Mouse (Mus musculus) embryo, embryonic 10.5 days (tissue): ENCODE data around the gene Ncoa3.
A peak's percentile ranks its signal among the peaks of the same experiment; 100 is the strongest.

Experiments
- DNase-seq: peaks from one replicate; pipeline ENCODE4 v3.0.0-alpha.2; 2015; ENCODE audit warnings: low spot score

The Ncoa3 gene

GRCm38 (mm10) chr2:165970767-165971166 lies 21.7 kb upstream of the Ncoa3 start:
- no peak for DNase-seq

GRCm38 (mm10) chr2:165974383-165974782 lies 18.1 kb upstream of the Ncoa3 start:
- no peak for DNase-seq

- DNase-seq, result no peak
These were observed 16.2 kb upstream of the Ncoa3 start for GRCm38 (mm10) chr2:165976186-165976585.

DNA sequence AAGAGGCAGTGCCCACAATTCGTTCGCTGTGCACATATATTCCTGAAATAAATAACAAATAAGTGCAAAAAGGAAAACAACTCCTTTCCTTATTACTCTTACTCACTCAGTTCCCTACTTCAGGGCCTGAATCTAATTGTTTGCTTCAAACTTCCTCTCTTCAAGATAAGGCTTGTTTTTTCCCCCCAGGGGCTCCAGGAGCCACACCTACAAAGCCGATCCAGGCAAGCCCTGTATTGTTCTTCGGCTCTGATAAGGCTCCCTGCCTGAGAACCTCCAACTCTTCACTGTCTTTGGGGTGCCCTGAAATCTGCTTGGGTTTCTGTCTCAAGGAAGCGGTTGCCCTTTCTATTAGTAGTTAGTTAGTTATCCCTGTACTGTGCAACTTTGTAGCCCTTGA lies 15.6 kb upstream of the Ncoa3 start:
- DNase-seq, result no peak

- no peak for DNase-seq
These were observed 14.3 kb upstream of the Ncoa3 start for GRCm38 (mm10) chr2:165978119-165978518.

DNA sequence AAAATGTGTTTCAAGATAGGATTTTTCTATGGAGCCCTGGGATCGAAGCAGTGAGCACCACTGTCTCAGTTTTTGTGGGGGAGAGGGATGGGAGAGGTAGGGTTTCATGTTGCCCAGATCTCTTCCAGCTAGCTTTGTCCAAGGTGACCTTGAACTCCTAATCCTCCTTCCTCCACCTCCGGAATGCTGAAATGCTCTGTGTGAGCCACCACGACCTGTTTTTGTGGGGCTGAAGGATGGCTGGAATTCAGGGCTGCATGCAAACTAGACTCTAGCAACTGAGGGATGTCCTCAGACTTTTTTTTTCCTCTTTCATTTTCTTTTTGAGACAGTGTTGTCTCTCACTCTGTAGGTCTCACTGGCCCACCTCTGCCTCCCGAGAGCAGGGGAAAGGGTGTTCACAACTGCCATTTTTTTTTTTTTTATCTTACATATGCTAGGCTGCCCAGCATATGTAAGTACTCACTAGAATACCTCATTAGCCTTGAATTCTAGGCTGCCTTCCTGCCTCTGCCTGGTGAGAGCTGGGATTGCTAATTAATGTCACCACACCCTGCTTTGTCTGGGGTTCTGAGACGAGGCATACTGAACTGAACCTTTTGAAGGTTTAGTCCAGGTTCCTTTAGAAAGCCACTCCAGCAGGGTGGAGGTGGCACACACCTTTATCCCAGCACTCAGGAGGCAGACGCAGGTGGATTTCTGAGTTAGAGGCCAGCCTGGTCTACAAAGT lies 11.0 kb upstream of the Ncoa3 start:
- DNase-seq, result no peak

GRCm38 (mm10) chr2:165982512-165983389 lies 9.7 kb upstream of the Ncoa3 start:
- peak; percentile 53 for DNase-seq

GRCm38 (mm10) chr2:165984318-165984717 lies 8.1 kb upstream of the Ncoa3 start:
- DNase-seq, result no peak

DNA sequence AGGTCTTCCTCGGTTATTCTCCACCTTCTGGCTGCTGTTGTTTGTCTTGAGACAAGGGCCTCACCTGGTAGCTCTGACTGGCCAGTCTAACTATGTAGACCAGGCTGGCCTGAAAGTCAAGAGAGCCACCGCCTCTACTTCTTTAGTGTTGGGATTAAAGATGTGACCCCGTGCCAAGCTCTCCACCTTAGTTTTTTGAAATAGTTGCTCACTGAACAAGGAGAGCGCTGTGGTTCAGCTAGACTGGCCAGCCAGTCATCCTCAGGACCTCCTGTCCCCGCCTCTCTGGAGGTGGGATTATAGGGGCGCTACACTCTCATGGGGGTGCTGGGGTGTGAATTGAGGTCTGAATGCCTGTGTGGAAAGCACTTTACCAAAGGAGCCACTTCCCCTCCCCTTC lies 7.5 kb upstream of the Ncoa3 start:
- no peak for DNase-seq

GRCm38 (mm10) chr2:165985581-165985980 lies 6.9 kb upstream of the Ncoa3 start:
- no peak for DNase-seq

- DNase-seq, result peak; percentile 77
These were observed 5.4 kb upstream of the Ncoa3 start for GRCm38 (mm10) chr2:165986921-165987453.

GRCm38 (mm10) chr2:165993173-165993900 lies 901 bp downstream of the Ncoa3 start:
- DNase-seq, result peak; percentile 45

DNA sequence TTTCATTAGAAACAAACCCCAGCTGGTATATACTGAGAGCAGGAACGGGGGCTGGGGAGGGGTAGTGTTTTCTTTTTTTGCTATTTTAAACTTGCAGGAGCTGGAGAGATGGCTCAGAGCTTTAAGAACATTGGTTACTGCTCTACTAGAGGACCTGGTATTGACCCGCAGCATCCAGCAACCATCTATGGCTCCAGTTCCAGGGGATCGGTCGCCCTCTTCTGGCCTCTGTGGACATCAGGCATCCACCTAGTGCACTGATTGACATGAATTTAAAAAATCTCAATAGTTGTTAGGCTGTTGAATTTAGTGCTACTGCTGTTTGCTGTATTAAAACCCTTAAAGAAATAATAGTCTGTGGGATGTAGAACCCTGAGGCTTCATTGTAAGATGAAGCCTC lies 1.9 kb downstream of the Ncoa3 start:
- no peak for DNase-seq

GRCm38 (mm10) chr2:165995711-165996110 lies 3.3 kb downstream of the Ncoa3 start:
- DNase-seq, result no peak

DNA sequence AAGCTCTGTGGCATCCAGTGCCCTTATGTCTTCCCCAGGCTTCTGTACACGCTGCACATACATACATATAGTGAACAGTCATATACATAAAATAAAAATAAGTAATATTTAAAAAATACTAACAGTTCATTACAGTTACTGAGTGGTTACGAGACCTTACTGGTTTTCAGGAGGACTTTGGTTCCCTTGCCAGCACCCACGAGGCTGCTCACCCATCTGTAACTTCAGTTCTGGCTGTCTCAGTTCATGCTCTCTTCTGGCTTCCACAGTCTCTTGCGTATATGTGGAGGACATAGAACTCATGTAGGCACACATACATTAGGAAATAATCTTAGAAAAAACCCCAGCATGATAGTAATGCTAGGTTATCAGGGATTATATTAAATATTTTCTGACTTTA lies 3.7 kb downstream of the Ncoa3 start:
- DNase-seq, result no peak

- no peak for DNase-seq
These were observed 5.0 kb downstream of the Ncoa3 start for GRCm38 (mm10) chr2:165997256-165997967.

DNA sequence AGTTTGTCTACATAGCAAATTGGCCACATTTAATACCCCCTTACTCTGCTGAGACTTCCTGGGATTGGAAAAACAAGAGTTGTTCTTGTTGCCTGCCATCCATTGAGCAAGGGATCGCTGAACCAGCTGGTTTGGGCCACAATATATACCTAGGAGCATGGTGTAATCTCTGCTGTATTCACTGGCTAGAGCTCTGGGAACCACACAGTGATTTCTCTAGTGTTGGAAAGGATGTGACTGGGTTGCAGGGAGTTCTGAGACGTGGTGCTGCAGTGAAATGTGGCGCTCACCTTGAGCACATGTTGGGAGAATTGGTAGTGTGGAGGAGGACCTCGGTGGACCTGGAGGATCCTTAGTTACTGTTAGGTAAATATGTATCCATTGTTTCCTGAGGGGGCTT lies 6.5 kb downstream of the Ncoa3 start:
- DNase-seq, result no peak

GRCm38 (mm10) chr2:165999790-166000189 lies 7.4 kb downstream of the Ncoa3 start:
- peak; percentile 81 for DNase-seq

DNA sequence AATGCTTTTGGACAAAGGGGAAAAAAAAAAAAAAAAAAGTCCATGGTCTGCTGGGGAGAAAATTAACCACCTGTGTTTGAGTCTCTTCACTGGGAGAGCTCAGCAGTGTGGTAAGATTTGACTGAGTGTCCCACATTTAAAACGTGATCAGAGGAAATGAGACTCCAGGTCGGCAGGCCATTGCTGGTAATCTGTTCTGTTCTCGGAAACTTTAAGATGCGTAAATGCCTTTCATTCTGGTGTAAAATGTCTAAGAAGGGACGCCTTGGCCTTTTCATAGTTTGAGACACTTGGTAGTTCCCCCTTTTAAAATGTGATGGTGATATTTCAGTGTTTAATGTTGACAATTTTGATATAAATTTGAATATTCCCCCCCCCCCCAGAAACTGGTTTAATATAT lies 7.8 kb downstream of the Ncoa3 start:
- no peak for DNase-seq

DNA sequence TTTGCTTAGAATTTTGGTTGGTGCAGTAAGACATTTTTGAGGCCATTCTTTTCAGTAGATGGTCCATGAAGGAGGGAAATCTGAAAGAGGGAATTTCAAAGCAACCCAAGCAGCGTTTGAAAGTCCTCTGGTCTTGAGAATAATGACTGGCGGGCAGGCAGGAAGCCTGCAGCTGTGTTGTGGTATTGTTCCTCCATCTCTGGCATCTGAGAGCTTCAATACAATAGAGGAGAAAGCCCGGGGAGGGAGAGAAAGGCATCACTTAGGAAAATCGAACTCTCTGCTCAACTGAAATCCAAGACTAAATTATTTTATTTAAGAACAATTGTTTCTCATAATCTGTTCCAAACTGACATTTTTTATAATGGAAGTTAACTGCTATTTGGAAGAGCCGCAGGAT lies 8.3 kb downstream of the Ncoa3 start:
- DNase-seq, result peak; percentile 78

GRCm38 (mm10) chr2:166001362-166001761 lies 8.9 kb downstream of the Ncoa3 start:
- no peak for DNase-seq

- DNase-seq, result no peak
These were observed 9.3 kb downstream of the Ncoa3 start for GRCm38 (mm10) chr2:166001768-166002167.
